Mouse (Mus musculus): ENCODE measurements around the gene Vcan.

- TF ChIP-seq CTCF (IDR thresholded peaks at IDR 0.05; ENCODE audit: low read depth): no peak
- TF ChIP-seq EP300 (optimal IDR thresholded peaks at IDR 0.05): no peak
Observed at GRCm38 (mm10) chr13:89780276-89780675, 38.0 kb upstream of the Vcan start.
